8 mouse cellular contexts compared by ENCODE assay signal in genomic region chr12:67220641-67221231, GRCm38 (mm10). TPM values are rescaled to one million over a fixed set of nuclear protein-coding genes. Genes with fewer than 3 reads are reported as not detected.
A peak's percentile ranks its signal among the peaks of the same experiment; 100 is the strongest.
DNase-seq lines count a peak whose midpoint lies in the region; ATAC-seq and TF ChIP-seq lines count a peak whose summit lies in the region.

No protein-coding gene starts in this region.

- TF ChIP-seq CTCF in E14TG2a.4 (conservative IDR thresholded peaks at IDR 0.05; ENCODE audit: low read length), result no peak
- TF ChIP-seq CTCF in embryonic fibroblast, embryonic 13.5 days (IDR thresholded peaks at IDR 0.05; ENCODE audit: borderline replicate concordance, insufficient read depth, low read length), result no peak
- no peak for TF ChIP-seq CTCF in lung, adult 2 months (IDR thresholded peaks at IDR 0.05; ENCODE audit: insufficient read depth, low read length)

- peaks cover 64% of the 10 kb centered on the region for H3K27me3 ChIP-seq in E14TG2a.4 (ENCODE audit: insufficient read depth, low read length)
- H3K27me3 ChIP-seq in hindbrain, embryonic 10.5 days (ENCODE audit: insufficient read depth, poor library complexity, severe bottlenecking), result peaks cover 57% of the 10 kb centered on the region
- H3K27me3 ChIP-seq in neural tube, embryonic 11.5 days (ENCODE audit: control insufficient read depth, insufficient read depth, low read length), result no peaks in the 10 kb centered on the region; the same call in 1 of the 2 replicates

- no peak overlapping the region for H3K27ac ChIP-seq in embryonic fibroblast, embryonic 13.5 days (ENCODE audit: insufficient read depth, low read length)
- H3K27ac ChIP-seq in hindbrain, embryonic 10.5 days, result peak overlapping the region; percentile 87
- no peak overlapping the region for H3K27ac ChIP-seq in neural tube, embryonic 11.5 days (ENCODE audit: low read depth, low read length)

- no peaks in the 10 kb centered on the region for H3K36me3 ChIP-seq in E14TG2a.4 (ENCODE audit: insufficient read depth, low read length)
- no peaks in the 10 kb centered on the region for H3K36me3 ChIP-seq in hindbrain, embryonic 10.5 days
- H3K36me3 ChIP-seq in neural tube, embryonic 11.5 days (ENCODE audit: control insufficient read depth, insufficient read depth, low read length), result no peaks in the 10 kb centered on the region

- peak; percentile 6 for DNase-seq in adrenal gland, postnatal 25 days
- peak; percentile 56 for DNase-seq in hindbrain, embryonic 10.5 days (ENCODE audit: low spot score)
- DNase-seq in left cerebral cortex, adult 9 months (ENCODE audit: low spot score in 2 of 2), result peak; percentile 30 to 61
- DNase-seq in neural tube, embryonic 11.5 days (ENCODE audit: low spot score), result peak; percentile 69
- DNase-seq in urinary bladder, postnatal 10 days (ENCODE audit: low spot score), result no peak
- no peak for DNase-seq in lung, adult 2 months

- peak; percentile 26 for ATAC-seq in neural tube, embryonic 11.5 days (ENCODE audit: insufficient read depth, low FRiP score, low TSS enrichment)

- peaks cover 10% of the 10 kb centered on the region for H3K4me1 ChIP-seq in E14TG2a.4 (replicated peaks; ENCODE audit: low read depth, low read length)
- H3K4me1 ChIP-seq in embryonic fibroblast, embryonic 13.5 days (ENCODE audit: control insufficient read depth, insufficient read depth, low read length), result peaks cover 2% of the 10 kb centered on the region; the same call in 1 of the 2 replicates
- H3K4me1 ChIP-seq in hindbrain, embryonic 10.5 days (replicated peaks), result peaks cover 16% of the 10 kb centered on the region; the same call in 1 of the 2 replicates
- no peaks in the 10 kb centered on the region for H3K4me1 ChIP-seq in neural tube, embryonic 11.5 days (ENCODE audit: control insufficient read depth, insufficient read depth, low read length)
- peaks cover 2% of the 10 kb centered on the region; the same call in 1 of the 2 replicates for H3K4me1 ChIP-seq in lung, adult 2 months (ENCODE audit: control insufficient read depth, insufficient read depth, low read length)

- peak overlapping the region; percentile 79 for H3K4me3 ChIP-seq in E14TG2a.4 (replicated peaks; ENCODE audit: low read length)
- H3K4me3 ChIP-seq in embryonic fibroblast, embryonic 13.5 days (ENCODE audit: insufficient read depth, low read length), result peak overlapping the region; percentile 49
- peak overlapping the region; percentile 78 for H3K4me3 ChIP-seq in hindbrain, embryonic 10.5 days
- peak overlapping the region; percentile 67 for H3K4me3 ChIP-seq in neural tube, embryonic 11.5 days (ENCODE audit: low read depth, low read length)
- H3K4me3 ChIP-seq in lung, adult 2 months (replicated peaks; ENCODE audit: extremely low read depth, low read depth, low read length), result no peak overlapping the region

- no peak for TF ChIP-seq POLR2A in embryonic fibroblast, embryonic 13.5 days (IDR thresholded peaks at IDR 0.05; ENCODE audit: low read depth, low read length)
- no peak for TF ChIP-seq POLR2A in lung, adult 2 months (IDR thresholded peaks at IDR 0.05; ENCODE audit: borderline replicate concordance, extremely low read depth, low read depth, low read length)

- under 1% methylated on average over 38 of the region's 43 CpGs for WGBS in hindbrain, embryonic 10.5 days
- under 1% methylated on average over 43 of the region's 43 CpGs for WGBS in neural tube, embryonic 11.5 days
- WGBS in lung, adult 2 months, result under 1% methylated on average over 42 of the region's 43 CpGs

- H3K4me2 ChIP-seq in neural tube, embryonic 11.5 days (ENCODE audit: low read depth), result peak overlapping the region; percentile 94

- peak overlapping the region; percentile 49 for H3K9ac ChIP-seq in neural tube, embryonic 11.5 days (ENCODE audit: low read length)

- H3K9me3 ChIP-seq in E14TG2a.4 (ENCODE audit: low read length), result no peaks in the 10 kb centered on the region
- H3K9me3 ChIP-seq in hindbrain, embryonic 10.5 days, result no peaks in the 10 kb centered on the region
- H3K9me3 ChIP-seq in neural tube, embryonic 11.5 days (ENCODE audit: control insufficient read depth, low read length), result no peaks in the 10 kb centered on the region

RNA-seq across cellular contexts. Expression of gene Mdga2, which starts 1.6 kb away (rescaled TPM):
- total RNA-seq in adrenal gland, postnatal 25 days (2021), result 2.9 and 3.7 TPM in 2 replicates
- 0.47 and 0.76 TPM in 2 replicates for polyA plus RNA-seq in embryonic fibroblast, embryonic 13.5 days (2011; ENCODE audit: insufficient read length, low read depth, missing spikeins)
- polyA plus RNA-seq in hindbrain, embryonic 10.5 days (2016; fragmentation: Nextera tagmentation; extraction: Ambion mirVana), result 3.6 and 4.4 TPM in 2 replicates
- polyA plus RNA-seq in neural tube, embryonic 11.5 days (2014; fragmentation: Nextera tagmentation; extraction: Ambion mirVana), result 3.7 TPM in 2 replicates
- 0.05 TPM in 1 of 2 replicates, not detected in the other for polyA plus RNA-seq in lung, adult 2 months (2012; rRNA removed)

Comparison
In these comparisons a context has a peak if more than half of its experiments do, and no peak if none do; other contexts are left out.
1. DNase-seq: peak in adrenal gland, postnatal 25 days (single experiment), hindbrain, embryonic 10.5 days (single experiment), left cerebral cortex, adult 9 months (2 of 2) and neural tube, embryonic 11.5 days (single experiment); none in urinary bladder, postnatal 10 days (single experiment) and lung, adult 2 months (single experiment).